Mouse (Mus musculus) right cerebral cortex, postnatal 10 days (tissue): ENCODE results near the gene Spata5.
"Not testable (repeated sequence)": the region's sequence is repeated elsewhere in the genome, so short reads cannot be mapped to it uniquely, and the experiment has no call there.

Experiments
- DNase-seq, 2 experiments: peaks; one replicate each; pipeline ENCODE4 v3.0.0; 2021; ENCODE audit warnings: low spot score in 2 of 2

The Spata5 gene

DNA sequence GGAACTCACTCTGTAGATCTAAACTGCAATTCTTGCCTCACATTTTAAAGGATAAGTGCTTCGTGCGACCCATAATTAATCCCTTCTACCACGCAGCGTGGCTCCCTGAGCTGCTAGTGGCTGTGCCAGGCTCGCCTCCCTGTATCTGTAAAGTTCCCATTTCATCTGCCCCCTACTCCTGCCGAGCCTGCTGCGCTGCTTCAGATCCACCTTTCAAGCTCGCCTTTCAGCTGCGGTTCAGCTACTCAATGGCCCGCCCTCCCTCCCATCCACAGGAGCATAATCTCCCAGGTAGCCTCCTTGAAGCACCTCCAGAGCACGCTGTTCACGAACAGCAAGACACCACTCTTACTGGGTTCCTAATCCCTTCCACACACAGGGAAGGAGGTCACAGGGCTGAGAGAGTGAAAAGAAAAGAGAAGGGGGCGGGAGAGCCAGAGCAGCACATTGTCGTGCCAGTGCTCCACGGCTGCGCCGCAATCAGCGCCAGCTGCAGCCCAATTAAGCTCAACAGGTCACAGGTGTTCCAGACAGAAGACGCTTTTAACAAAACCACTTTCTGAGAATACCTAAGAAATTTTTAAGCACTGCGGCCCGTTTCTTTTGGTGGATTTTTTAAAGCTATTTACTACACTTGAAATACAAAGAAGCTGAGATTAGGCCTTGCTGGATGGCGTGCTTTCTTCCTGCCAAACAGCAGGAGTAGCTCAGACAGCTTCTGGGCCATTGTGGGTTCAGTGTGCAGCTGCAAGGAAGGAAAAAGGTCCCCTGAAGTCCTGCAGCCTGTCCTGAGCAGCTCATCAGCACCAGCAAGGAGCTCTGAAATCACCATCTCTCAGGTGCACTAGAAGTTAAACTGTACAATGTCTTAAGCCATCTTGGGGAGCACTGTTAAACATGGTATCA, 150.2 kb downstream of the Spata5 start:
- peak in 1 of 2 experiments; percentile 30 for DNase-seq

- DNase-seq, result no peak
These were observed 151.9 kb downstream of the Spata5 start for GRCm38 (mm10) chr3:37571633-37572032.

GRCm38 (mm10) chr3:37572066-37572465, 152.4 kb downstream of the Spata5 start:
- DNase-seq, result no peak

- DNase-seq, result no peak
These were observed 157.1 kb downstream of the Spata5 start for GRCm38 (mm10) chr3:37576840-37577239.

DNA sequence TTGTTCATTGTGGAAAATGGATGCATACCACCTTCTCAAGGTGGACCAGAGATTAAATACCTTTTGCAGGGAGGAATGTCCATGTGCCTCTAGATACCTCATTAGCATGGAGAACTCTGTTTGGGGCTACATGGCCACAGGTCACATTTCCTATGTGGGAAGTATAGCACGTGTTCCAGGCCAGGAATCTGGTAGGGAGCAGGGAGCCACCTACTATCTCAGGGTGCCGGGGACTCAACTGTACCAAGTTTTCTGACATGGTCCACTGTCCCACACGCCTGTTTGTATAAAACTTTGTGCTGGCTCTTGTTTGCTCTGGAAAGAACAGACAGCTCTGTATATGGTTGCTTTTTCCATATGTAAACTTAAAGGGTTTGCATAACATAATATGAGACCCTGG, 158.0 kb downstream of the Spata5 start:
- DNase-seq, result no peak

GRCm38 (mm10) chr3:37584576-37584975, 164.9 kb downstream of the Spata5 start:
- DNase-seq, result no peak

DNA sequence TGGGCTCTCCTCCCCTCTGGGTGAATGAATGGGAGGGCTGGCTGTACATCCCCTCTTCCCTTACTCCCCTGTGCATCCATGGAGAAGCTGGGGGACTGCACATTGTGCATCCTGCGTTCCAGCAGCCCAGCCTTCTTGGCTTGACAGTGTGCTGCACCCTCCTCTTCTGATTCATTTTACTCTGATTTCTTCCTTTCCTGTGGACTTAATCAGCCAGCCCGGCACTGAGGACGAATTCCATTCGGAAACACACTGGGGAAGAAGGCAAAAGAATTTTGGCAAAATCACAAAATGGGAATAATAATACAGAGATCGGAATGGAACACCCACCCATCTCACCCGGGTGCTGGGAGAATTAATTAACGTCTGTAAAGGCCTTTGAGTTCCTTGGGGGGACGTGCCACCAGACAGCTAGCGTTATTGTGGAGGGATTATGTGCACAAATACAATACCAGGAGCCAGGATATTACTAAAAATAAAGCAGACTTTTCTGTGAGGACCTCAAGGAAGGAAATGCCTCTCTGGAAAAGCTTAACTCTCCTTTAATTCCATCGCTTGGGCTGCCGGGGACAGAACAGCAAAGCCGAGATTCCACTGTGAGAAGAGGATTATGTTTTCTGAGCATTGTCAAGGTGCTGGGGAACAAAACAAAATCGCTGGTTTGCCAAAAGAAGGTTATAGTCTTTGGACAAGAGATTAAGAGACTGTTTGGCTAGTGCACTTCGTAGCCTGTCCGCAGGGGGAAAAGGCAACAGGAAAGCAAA, 166.5 kb downstream of the Spata5 start:
- DNase-seq, result no peak

DNA sequence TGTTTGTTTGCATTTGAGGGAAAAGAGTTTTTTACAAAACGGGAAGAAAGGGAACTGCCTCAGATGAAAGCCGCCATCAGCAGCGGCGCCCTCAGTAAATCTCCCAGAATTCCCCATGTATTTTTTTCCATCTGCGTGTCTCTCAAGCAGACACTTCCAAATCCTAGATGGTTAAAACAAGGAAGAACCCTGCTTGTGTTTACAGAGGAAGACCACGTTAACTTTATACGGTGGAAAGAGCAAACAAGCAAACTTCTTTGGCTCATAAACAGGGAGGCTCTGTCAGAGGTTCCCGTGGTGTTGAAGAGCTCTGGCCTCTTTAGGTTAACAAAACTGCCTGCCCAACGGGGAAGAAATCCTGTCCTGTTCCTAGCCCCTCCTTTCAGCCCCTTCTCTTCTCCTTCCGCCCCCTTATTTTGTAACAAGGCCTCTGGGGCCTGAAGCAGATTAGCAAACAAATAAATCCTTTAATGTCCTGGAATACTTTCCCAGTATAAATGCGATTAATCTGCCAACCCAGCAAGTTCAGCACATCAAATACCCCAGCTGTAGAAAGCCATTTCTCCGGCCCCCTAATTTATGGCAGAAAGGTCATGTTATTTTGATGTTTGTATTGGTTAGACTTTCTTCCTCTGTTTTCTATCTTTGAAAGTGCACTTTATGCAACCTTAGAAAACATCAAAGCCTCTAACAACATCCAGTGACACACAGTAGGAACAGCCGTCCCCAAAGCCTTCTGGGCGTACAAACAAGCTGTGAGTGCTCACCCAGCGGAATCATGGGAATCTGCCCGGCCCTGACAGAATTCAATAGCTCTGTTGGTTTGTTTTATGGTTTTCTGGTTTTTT, 167.3 kb downstream of the Spata5 start:
- no peak for DNase-seq

- no peak for DNase-seq
These were observed 176.0 kb downstream of the Spata5 start for GRCm38 (mm10) chr3:37595721-37596120.

- DNase-seq, result no peak
These were observed 176.8 kb downstream of the Spata5 start for GRCm38 (mm10) chr3:37596519-37596918.

GRCm38 (mm10) chr3:37597200-37597599, 177.5 kb downstream of the Spata5 start:
- DNase-seq, result no peak

DNA sequence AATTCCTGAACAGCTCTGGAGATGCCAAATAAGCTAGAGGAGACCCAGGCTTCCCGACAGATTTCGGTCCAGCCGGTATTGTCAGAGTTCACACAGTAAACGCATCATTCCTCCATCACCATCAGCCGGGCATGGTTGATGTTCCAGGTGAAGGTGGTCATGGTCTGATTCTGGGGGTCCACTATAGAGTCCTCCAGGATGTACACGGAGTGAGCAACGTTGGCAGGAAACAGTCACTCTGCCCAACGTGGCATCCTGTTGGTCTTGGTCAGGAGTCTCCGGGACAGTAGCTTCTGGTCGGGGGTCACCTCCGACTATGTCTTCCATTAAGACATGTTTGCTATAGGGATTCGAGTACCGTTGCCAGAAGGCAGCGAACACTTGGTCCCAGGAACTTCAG, 179.9 kb downstream of the Spata5 start:
- DNase-seq, result not testable (repeated sequence)

- no peak for DNase-seq
These were observed 182.7 kb downstream of the Spata5 start for GRCm38 (mm10) chr3:37602356-37602755.

DNA sequence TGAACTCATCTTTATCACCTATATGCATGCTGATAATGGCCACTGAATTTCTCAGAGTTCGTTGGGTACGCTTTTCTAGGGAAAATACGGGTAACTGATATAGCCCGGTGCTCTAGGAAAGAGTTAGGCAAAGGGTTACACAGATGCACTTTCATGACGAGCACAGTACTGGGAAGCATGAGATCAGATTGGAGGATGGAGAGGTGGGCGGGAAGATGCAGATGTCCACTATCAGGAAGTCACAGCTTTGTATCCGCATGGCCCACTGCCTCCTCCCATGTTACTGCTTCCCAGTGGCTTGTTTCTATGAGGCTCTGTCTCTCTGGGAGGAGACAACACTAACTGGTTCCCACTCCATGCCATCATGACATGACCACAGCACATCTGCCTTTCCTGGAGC, 183.2 kb downstream of the Spata5 start:
- no peak for DNase-seq

- DNase-seq, result no peak
These were observed 183.8 kb downstream of the Spata5 start for GRCm38 (mm10) chr3:37603541-37603940.

DNA sequence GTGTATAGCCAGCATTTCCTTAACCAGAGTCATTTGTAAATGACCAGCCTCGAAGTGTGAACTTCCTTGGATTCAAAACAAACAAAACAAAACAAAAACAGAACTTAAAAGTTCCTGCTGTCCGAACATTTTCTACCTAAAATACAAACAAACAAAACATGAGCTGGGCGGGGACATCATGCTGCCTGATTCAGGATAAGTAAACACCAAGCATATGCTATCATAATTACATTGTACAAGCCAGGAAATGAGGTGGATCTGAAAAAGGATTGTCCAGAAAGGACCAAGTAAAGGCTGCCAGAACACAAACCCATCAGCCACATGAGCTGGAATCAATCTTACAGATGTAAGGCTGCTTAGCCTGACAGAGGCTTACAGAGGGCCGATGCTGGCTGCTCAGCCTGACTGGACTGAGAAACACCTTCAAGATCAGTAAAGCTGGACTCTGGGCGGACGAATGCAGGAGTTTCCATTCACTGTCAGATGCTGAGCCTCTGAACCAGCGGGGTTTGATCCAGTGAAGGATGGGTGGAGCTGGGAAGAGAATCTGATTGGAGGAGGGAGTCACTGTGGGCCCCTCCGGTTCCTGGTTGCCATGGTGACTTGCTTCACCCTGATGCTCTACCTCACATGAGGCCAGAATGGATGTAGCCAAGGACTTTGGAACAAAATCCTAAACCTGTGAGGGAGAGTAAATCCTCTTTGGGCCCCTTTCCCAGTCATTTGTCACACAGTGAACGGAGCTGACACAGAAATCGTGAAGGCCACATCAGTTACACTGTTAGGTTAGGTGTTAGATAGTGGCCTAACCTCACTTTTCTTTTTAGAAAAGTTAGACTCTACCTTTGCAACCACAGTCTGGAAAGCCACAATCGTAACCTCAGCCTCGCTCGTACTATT, 185.5 kb downstream of the Spata5 start:
- DNase-seq, result peak; percentile 27 to 35

DNA sequence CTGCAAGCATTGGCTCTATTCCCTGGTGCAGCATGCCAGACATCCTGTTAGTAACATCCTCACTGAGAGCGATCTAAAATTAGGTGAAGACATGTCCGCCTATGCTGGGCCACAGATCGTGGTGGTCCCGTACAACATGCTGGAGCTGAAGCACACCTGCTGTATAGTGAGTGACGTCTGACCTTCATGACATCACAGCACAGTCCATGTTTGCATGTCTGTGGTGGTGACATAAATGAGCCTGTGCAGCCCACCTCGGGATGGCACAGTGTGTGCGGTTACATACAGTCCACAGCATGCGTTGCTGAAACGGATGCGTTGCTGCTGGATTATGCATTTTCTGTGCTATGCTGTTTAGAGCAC, 186.2 kb downstream of the Spata5 start:
- DNase-seq, result peak; percentile 46 to 50

- DNase-seq, result no peak
These were observed 189.2 kb downstream of the Spata5 start for GRCm38 (mm10) chr3:37608926-37609325.

GRCm38 (mm10) chr3:37610670-37611069, 191.0 kb downstream of the Spata5 start:
- DNase-seq, result no peak

- DNase-seq, result peak; percentile 28 to 32
These were observed 194.0 kb downstream of the Spata5 start for GRCm38 (mm10) chr3:37613722-37614121.
